Mouse (Mus musculus) adrenal gland, adult (tissue): ENCODE data around the gene Tmem97.
"Not testable (repeated sequence)": the region's sequence is repeated elsewhere in the genome, so short reads cannot be mapped to it uniquely, and the experiment has no call there.

Experiments used
- DNase-seq, 2 experiments: peaks; one replicate each; pipeline ENCODE4 v3.0.0; 2022 to 2023; ENCODE audit warnings: low spot score in 1 of 2; ENCODE audit not compliant: inconsistent age in 2 of 2

The Tmem97 gene

GRCm38 (mm10) chr11:78551059-78551398 is 452 bp upstream of the Tmem97 start:
- no peak for DNase-seq

- no peak for DNase-seq
Observed at GRCm38 (mm10) chr11:78549491-78549987, 1.0 kb downstream of the Tmem97 start.

GRCm38 (mm10) chr11:78547718-78548460 is 2.7 kb downstream of the Tmem97 start:
- no peak for DNase-seq

- no peak for DNase-seq
Observed at GRCm38 (mm10) chr11:78545181-78545580, 5.4 kb downstream of the Tmem97 start.

- DNase-seq: no peak
Observed at GRCm38 (mm10) chr11:78544449-78545111, 6.0 kb downstream of the Tmem97 start.

- DNase-seq: peak in 1 of 2 experiments; percentile 64
Observed at GRCm38 (mm10) chr11:78540358-78540757, 10.2 kb downstream of the Tmem97 start.

GRCm38 (mm10) chr11:78536690-78537084 is 13.9 kb downstream of the Tmem97 start:
- no peak for DNase-seq

GRCm38 (mm10) chr11:78536080-78536689 is 14.4 kb downstream of the Tmem97 start, which contains the start of the genes Tnfaip1 and Ift20:
Gene Tnfaip1, minus strand, starts transcription at chr11:78536332.
Gene Ift20, plus strand, starts transcription at chr11:78536361.
- DNase-seq: peak; percentile 99

- peak; percentile 54 to 85 for DNase-seq
Observed at GRCm38 (mm10) chr11:78535376-78536079, 15.0 kb downstream of the Tmem97 start.

GRCm38 (mm10) chr11:78534516-78534915 is 16.1 kb downstream of the Tmem97 start:
- DNase-seq: peak in 1 of 2 experiments; percentile 55

- DNase-seq: not testable (repeated sequence)
Observed at GRCm38 (mm10) chr11:78531515-78531914, 19.1 kb downstream of the Tmem97 start.

- peak; percentile 51 to 75 for DNase-seq
Observed at GRCm38 (mm10) chr11:78531046-78531445, 19.5 kb downstream of the Tmem97 start.

GRCm38 (mm10) chr11:78530001-78530400 is 20.6 kb downstream of the Tmem97 start:
- no peak for DNase-seq

GRCm38 (mm10) chr11:78528714-78529113 is 21.9 kb downstream of the Tmem97 start:
- no peak for DNase-seq

- DNase-seq: no peak
Observed at GRCm38 (mm10) chr11:78524838-78525237, 25.7 kb downstream of the Tmem97 start.

GRCm38 (mm10) chr11:78523241-78523955 is 27.2 kb downstream of the Tmem97 start:
- no peak for DNase-seq

GRCm38 (mm10) chr11:78522481-78522997 is 28.0 kb downstream of the Tmem97 start:
- peak in 1 of 2 experiments; percentile 66 for DNase-seq

- DNase-seq: no peak
Observed at GRCm38 (mm10) chr11:78521880-78522279, 28.7 kb downstream of the Tmem97 start.

- no peak for DNase-seq
Observed at GRCm38 (mm10) chr11:78518931-78519330, 31.6 kb downstream of the Tmem97 start.
